Mouse (Mus musculus) fibroblast of lung, adult 2 months (primary cell): ENCODE measurements at regions not wholly inside any gene's neighbourhood (a gene's known extent, or its start where the extent isn't known, plus 50 kb on each side); places are given as distances from the start of the nearest gene placed in this dataset.

ENCODE experiments used
- DNase-seq: peaks from one replicate; pipeline ENCODE4 v3.0.0-alpha.2; 2011; ENCODE audit warnings: low read depth

DNA sequence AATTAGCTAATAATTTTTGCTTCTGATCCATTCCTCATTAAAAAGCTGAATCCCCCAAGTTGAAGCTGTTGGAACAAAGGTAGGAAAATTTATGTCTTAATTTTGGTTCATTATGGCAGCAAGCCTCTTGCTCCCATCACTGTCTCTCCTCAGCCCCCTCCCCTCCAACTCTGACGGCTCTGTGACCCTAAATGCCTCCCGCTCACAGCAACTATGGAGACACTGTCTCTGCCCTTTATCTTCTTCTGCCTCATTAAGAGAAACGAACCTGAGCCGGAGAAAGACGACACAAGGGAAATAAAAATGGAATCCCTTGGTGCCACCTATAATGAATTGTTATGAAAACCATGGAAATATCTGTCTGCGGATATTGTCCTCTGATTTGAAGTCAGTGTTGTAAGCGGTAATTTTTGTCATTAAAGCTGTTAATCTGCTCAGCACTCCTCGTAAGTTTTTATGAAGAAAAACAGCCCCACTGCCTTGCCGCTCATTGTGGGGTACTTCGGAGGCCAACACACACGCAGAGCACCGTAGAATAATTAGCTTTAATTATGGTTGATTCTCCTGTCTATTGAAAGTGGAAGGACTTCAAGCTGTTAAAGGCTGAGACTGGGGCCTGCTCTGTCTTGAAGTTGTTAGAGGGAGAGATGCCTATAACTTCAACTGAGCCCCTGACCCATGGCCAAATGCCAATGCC is 208.1 kb upstream of the Clint1 start:
- no peak for DNase-seq

DNA sequence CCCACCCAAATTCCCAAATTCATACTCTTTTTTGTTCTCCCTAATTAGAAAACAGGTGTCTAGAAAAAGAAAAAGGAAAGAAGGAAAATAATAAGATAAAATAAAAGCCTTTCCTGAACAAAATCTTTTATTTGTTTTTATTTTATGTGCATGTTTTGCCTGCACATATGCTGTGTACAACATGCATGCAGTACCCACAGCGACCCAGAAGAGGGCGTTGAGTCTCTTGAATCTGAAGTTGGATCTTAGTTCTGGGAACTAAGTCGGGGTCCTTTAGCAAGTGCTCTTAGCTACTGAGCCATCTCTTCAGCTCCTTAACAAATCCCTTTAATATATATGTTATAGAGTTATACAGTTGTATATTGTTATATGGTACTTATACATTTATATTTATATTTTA is 206.0 kb upstream of the Clint1 start:
- no peak for DNase-seq

DNA sequence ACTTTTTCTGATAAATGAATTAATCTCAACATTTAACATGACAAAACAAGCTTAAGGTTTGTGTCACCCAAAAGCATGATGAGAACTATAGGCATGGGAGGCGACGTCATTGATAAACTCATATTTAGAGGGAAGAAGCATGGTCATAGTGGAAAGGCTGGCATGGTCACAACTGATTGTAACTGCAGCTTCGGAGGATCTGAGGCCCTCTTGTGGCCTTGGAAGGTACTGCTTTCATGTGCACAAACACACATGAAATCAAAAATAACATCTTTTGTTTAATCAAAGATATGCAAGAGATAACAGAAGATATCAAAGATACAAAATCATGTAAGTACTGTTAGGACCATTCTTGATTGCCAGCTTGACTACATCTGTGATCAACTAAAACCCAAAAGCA is 204.0 kb upstream of the Clint1 start:
- DNase-seq: no peak

DNA sequence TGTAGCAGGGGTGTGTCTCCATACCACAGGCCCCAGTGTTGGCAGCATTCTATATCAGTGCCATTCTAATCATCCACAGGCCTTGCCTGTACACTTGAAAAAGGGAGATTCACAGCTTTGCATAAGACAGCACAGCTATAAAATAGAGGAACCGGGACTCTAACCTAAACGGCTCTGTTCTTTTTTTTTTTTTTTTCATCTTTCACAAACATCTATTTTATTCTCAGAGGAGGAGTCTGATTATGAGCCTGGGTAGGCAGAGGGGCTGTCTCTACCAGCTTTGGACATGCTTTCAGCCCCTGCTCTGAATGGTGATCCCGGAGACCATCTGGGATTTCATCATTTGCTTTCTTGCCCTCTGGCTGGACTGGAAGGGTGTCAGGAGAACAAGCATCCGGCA is 195.6 kb upstream of the Clint1 start:
- no peak for DNase-seq

DNA sequence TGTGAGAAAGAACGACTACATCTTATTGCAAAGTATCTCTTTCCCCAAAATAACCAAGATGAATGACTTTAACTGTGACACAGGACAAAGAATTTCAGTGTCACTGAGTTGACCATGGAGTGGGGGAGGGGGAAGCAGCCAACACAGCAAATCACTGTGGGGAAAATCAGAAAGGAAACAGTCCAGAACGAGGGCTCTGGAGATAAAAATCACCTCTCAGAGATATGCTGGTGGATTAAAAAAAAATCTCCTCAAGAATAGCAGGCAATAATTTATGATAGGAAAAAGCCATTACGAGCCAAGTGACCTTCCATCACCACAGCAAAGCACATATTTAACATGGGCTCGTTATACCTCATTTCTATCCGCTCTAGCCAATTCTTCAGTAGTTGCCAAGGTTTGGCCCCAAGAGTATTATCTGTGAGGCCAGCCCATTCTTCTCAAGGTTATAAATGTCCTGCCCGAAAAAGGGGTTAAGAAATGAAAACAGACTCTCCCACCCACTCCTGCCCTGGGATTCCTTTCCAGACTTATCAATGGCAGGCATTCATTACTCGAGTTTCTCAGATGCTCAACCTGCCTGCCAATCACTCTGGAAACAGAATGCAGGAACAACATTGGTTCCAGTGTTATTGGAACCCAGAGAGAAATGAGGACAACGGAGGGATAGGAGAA is 181.6 kb upstream of the Clint1 start:
- no peak for DNase-seq

DNA sequence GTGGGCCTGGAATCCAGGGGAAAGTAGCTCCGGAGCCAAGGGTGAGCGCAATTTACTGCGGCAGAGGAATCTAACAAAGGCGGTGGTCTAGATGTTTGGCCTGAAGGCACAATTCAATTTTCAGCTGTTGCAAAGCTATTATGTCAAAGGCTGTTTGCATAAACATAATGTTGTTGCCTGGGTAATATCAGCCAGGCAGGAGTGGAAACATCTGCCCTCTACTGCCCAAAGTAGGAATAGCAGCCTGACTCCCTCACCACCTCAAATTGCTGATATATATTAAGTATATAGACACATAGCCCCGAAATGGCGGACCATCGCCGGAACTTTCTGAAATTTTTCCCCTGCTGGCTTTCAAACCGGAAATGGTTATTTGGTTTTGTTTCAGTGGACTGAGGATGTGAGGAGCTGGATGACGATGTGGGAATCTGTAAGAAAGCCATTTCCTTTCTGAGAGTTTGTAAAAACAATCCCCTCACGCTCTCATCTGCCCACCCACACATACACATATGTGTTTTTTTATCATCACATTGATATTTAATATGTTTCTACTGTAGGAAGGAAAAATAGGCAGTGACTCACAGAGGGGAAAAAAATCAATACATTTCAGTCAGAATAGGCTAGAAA is 173.1 kb upstream of the Clint1 start:
- peak; percentile 51 for DNase-seq

DNA sequence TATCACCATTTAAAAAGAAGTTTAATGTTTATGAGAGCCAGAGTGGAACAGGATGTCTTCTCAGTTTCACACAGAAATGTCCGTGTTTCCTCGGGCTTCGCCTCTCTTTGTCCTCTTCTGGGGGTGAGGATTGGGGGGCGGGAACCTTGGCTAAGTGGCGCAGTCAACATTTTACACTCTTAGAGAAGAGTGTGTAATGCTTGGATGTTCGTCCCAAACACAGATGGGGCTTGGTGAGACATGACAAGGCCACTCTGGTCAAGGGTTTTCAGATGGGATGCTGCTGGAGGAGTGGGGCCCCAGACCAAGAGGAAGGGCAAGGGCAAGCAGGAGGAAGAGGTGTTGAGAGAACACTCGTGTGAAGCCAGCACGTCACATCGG is 172.6 kb upstream of the Clint1 start:
- DNase-seq: no peak

DNA sequence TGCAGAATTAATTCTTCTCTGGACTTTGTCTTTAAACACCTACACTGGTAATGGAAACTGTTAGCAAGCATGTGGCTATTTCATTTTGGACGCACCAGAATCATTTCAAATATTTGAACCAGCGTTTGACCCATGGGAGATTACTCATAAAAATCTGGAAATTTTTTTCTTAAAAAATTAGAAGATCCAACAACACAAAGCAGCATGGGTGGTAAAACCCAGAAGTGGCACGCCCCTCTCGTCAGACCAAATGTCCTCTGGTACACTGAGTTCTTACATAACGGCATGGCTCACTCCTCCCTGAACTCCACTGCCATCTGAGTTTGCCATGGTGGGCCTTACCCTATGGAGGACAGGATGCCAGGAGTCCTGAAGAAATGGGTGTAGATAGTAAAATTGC is 166.3 kb upstream of the Clint1 start:
- DNase-seq: no peak

DNA sequence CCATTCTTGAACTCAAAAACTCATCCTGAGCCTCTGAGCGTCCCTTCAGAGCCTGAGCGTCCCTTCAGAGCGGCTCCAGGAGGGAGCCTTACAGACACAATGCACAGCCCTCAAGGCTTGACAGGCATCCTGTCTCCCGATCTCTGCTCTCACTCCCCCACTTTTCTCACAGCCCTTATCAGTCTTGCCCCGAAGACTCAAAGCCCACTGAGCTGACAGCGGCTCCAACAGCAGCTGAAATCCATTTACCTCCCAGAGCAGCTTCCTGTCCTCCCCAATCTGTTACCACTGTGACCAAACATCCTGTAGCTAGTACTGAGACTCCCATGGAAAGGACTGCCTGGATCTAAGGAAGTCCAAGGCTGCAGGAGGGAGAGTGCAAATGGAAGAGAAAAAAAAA is 158.6 kb upstream of the Clint1 start:
- no peak for DNase-seq

DNA sequence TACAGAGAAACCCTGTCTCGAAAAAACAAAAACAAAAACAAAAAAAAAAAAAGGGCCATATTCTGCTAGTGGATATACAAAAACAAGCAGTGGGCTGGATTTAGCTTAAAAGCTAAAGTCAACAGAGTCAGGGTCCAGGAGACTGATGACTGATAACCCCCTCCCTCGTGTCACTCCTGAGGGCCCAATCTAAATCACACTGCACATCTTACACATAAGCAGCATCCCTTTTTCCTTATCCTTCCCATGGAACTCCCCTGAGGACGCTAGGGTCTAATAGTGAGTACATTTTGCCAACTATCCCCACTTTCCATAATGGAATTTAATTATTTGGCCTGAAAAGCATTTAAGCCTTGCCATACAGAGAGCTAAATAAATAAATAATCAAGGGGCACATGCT is 150.3 kb upstream of the Clint1 start:
- DNase-seq: no peak

DNA sequence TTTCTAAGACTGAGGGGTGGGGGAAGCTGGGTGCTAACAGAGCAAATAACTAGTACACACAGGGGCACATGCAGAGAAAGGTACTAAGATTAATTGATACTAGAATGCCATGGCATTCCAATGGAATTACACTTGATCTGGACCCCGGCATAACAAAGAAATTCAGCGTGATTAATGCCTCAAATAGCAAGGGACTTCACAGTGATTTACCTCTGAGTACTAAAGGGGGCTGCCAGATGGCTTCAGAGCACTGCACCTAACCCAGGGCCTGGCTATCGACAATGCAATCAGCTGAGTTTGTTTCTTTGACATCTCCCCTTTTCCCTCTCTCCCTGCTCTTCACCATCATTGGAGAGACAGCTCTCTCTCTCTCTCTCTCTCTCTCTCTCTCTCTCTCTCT is 148.9 kb upstream of the Clint1 start:
- DNase-seq: no peak

DNA sequence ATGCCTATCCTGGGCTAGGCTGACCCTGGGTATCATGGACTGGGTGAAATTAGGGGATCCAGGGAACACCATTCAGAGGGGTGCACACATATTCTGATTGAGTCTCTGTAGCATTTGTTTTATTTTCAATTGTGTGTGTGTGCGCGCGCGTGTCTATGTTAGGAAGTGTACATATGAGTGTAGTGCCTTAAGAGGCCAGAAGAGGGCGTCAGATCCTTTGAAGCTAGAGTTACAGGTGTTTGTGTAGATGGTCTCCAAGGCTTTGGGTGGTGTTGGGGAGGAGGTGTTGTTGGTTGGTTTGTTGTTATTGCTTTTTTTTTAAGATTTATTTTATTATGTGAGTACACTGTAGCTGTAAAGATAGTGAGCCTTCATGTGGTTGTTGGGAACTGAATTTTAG is 147.4 kb upstream of the Clint1 start:
- DNase-seq: no peak

DNA sequence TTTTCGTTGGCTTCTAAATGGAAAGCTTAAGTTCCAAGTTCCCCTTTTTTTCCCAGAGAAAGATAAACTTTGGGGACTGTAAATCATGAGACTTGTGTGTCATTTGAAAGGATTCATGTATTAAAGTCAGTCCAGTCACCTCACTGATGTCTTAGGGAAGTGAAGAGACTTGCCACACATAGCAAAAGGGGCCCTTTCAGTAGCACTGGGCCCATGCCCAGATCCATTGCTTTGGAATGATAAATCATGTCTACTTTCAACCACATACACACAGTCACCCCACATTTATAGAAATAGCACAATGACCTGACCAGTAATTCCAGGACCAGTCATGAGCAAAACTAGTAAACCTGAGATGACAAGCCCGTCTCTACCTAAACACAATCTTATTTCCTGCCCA is 133.2 kb upstream of the Clint1 start:
- peak; percentile 49 for DNase-seq

DNA sequence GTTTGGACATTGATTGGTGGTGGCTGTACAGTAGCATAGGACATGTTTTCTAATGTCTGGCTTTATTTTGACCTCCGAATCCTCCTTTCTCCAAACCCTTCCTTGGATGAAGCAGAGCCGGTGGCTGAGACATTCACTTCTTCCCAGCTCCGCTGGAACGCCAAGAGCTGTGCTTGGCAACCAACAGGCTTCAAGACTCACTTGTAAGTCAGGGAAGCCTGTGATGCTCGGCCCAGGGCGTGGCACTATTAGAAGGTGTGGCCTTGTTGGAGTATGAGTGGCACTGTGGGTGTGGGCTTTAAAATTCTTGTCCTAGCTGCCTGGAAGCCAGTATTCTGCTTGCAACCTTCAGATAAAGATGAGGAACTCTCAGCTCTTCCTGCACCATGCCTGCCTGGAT is 132.0 kb upstream of the Clint1 start:
- DNase-seq: no peak

DNA sequence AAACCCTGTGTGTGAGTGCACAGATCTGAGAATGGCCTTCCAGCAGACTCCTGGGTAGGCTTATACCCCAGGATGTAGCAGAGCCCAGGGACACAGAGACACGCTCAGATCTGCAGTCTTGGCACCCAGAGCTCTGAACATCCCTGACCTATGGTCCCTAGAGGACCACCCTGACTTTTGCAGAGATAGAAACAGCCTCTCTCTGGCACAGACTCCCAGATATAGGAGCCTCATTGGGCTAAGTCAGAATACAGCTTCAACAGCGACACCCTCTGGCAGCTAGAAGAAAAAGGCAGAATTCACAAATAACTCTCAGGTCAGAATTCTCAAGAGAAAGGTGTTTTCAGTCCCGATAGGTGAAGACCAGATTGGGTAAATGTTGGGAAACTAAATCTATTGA is 115.3 kb upstream of the Clint1 start:
- no peak for DNase-seq

DNA sequence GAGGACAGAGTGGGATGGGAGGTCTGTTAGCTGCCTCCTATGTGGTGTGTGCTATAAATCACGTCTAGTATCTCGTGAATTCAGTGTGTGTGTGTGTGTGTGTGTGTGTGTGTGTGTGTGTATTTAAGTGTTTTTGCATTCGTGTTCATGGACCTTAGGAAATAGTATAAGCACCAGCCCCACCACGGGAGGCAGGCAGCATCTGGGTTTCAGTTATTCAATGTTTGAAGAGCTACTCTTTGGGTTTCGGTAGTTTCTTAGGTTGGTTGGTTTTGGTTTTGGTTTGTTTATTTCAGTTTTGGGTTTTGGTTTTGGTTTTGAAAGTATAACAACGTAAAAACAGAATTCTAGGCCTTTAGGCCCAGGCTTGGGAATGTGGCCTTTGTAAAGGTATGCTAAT is 113.5 kb upstream of the Clint1 start:
- no peak for DNase-seq

DNA sequence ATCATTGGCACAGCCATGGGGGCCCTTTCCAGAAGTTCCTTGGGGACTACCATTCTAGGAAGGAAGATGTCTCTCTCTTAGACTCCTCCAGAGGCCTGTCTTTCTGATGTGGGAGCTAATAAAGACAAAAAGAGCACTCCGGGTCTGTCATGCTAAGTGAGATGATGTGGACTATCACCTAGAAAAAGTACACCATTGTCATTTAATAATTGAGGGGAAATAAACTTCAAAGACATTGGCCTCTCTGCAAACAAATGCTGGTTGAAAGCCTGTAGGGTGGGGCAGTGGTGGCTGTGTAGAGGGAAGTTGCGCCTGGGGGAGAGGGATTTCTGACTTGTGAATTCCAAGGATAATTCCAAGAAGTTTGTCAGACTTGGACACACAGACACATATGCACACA is 105.9 kb upstream of the Clint1 start:
- no peak for DNase-seq

DNA sequence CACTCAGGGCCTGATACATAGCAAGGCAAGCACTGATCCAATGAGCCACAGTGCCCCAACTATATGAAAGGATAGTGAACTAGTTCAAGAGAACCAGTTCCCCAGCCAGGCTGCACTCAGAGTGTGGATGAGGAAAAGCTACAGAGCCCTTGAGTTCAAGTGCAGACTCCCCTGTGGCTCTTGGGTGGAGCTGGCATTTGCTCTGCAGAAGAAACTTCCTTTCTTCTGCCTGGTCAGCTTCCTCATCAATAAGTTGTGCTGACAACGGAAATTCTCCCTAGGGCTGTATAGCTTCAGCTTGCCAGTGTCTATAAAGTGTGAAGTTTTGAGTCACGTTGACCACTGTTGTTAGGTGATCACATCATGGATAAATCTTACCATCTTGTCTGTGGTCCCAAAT is 101.6 kb upstream of the Clint1 start:
- DNase-seq: no peak

DNA sequence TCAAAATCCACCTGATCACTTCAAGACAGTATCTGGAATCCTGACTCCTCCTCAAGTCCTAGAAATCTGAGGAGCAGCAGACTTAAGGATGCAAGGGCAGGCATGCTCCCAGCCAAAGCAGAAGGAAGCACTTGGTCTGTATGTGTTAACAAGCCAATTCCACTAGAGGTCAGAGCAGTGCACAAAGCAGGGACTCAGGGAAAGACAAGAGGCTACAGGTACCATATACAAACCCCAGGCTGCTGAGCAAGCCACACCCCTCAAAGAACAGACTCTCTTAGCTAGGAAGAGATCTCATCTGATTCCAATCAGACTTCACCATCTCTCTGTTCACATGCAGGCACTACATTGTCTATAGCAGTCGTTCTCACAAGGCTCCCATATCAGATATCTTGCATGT is 99.6 kb upstream of the Clint1 start:
- DNase-seq: peak; percentile 36

DNA sequence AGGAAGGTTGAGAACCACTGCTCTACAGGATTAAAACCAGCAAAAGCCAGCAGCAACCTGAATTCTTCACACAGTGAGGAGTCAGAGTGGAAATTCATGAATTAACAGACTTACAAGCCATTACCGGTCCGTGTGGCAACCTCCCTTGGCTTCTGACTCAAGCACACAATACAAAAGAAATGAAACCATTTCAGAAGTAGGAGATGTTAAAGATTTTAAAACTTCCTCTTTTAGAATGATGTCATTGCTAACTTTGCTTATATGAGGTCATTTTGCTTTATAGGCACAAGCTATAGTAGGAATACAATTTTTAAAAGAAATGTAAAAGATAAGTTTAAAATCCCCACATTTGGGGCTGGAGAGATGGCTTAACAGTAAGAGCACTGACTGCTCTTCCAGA is 99.1 kb upstream of the Clint1 start:
- no peak for DNase-seq

DNA sequence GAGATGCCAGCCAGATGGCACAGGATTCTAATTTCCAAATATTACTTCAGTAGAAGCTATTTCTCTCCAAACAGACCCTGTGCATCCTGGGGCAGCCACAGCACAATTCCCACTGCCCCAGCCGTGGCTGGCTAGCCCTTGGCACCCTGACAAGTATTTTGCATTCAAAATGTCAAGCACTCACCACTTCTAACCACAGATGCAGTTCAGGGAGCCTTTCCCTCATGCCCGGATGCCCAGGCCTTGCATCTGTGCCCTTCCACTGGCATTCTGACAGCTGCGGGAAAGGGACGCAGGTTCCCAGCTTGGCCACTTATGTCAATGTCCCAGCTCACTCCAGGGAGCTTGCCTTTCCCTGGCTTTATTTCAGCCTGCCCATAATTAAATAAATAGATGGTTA is 84.8 kb upstream of the Clint1 start:
- peak; percentile 46 for DNase-seq

DNA sequence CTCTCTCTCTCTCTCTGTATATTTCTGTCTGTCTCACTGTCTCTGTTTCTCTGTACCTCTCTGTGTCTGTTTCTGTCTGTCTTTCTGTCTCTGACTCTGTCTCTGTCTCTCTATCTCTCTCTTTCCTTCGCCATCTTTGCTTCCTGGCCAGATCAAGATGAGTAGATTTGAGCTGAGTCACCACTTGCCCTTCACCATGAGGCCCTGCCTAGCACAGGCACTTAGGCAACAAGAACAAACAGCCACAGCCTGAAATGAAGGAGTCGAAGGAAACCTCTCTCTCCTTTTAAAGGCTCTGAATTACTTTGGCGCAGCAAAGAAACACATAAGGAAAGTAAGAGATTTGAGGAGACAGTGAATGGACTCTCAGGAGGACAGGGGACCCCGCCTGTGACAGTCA is 69.4 kb upstream of the Clint1 start:
- DNase-seq: no peak

DNA sequence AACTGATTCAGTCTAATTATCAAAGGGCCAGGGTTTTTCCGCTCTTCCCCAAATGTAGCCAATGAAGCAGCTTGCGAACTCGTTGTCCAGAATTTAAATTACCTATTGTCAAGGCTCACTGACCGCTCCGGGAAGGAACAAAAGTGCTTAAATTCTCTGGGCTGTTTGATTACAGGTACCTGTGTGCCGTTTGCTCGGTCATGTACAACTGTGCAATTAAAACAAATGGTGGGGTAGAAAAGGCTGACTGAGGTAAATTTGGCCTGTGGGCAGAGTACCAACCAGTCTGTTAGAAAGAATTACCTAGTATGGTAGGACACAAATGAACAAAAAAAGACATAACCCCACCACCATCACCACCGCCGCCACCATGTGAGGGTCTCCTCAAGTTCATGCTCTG is 66.0 kb upstream of the Clint1 start:
- DNase-seq: no peak

DNA sequence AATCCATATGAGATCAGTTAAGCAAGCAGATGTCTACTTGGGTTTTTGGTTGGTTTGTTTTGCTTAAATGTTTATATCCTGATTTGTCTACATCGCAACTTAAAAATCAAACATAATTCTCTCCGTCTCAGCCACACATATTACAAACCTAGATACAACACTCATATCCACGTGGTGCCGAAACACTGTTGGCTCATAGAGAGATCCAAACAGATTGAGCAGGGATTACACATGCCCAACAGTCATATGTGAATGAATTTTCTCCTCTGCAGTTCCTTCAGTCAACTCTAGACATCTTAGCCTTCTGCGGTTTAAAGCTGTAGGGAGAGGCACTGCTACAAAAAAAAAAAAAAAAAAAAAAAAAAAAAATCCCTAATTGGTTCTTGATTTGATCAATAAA is 64.4 kb upstream of the Clint1 start:
- DNase-seq: no peak
